Comparison of ENCODE assay signal across 9 mouse cellular contexts in genomic region chr14:100213066-100213465, GRCm38 (mm10).
DNase-seq lines count a peak whose midpoint lies in the region; ATAC-seq lines count a peak whose summit lies in the region.
"Had no signal": no experiment of that assay in that cellular context is flagged by ENCODE, and none has a peak within 500 bp of the region (broad histone marks: within the 10 kb centered on the region; RNA-seq: fewer than 3 reads in every experiment).

No protein-coding gene starts in this region.

- no peaks in the 10 kb centered on the region for H3K36me3 ChIP-seq in kidney, embryonic 14.5 days (ENCODE audit: control insufficient read depth, insufficient read depth, low read length)
- no peaks in the 10 kb centered on the region for H3K36me3 ChIP-seq in neural tube, embryonic 15.5 days
- H3K36me3 ChIP-seq in forebrain, embryonic 14.5 days (ENCODE audit: control insufficient read depth, insufficient read depth, low read length) = peaks cover 4% of the 10 kb centered on the region
- H3K36me3 ChIP-seq: lung, embryonic 15.5 days had no signal

- no peak overlapping the region for H3K27ac ChIP-seq in kidney, embryonic 14.5 days (ENCODE audit: low read depth, low read length)
- H3K27ac ChIP-seq in neural tube, embryonic 15.5 days (replicated peaks) = no peak overlapping the region
- no peak overlapping the region for H3K27ac ChIP-seq in forebrain, embryonic 14.5 days (ENCODE audit: low read depth, low read length)
- H3K27ac ChIP-seq: lung, embryonic 15.5 days had no signal

- H3K4me2 ChIP-seq in kidney, embryonic 14.5 days (replicated peaks; ENCODE audit: low read depth, low read length) = no peak overlapping the region
- H3K4me2 ChIP-seq in neural tube, embryonic 15.5 days = no peak overlapping the region
- H3K4me2 ChIP-seq in forebrain, embryonic 14.5 days (ENCODE audit: low read length) = no peak overlapping the region
- H3K4me2 ChIP-seq: lung, embryonic 15.5 days had no signal

- H3K9me3 ChIP-seq in kidney, embryonic 14.5 days (ENCODE audit: control insufficient read depth, low read length) = no peaks in the 10 kb centered on the region
- no peaks in the 10 kb centered on the region for H3K9me3 ChIP-seq in neural tube, embryonic 15.5 days (replicated peaks)
- no peaks in the 10 kb centered on the region for H3K9me3 ChIP-seq in forebrain, embryonic 14.5 days (replicated peaks; ENCODE audit: control insufficient read depth, low read length)
- H3K9me3 ChIP-seq: lung, embryonic 15.5 days had no signal

- no peak overlapping the region for H3K9ac ChIP-seq in kidney, embryonic 14.5 days (ENCODE audit: low read depth, low read length)
- H3K9ac ChIP-seq in neural tube, embryonic 15.5 days (replicated peaks) = no peak overlapping the region
- H3K9ac ChIP-seq in forebrain, embryonic 14.5 days (ENCODE audit: low read length) = no peak overlapping the region
- H3K9ac ChIP-seq: lung, embryonic 15.5 days had no signal

- H3K27me3 ChIP-seq in kidney, embryonic 14.5 days (ENCODE audit: control insufficient read depth, insufficient read depth, low read length) = no peaks in the 10 kb centered on the region
- no peaks in the 10 kb centered on the region for H3K27me3 ChIP-seq in neural tube, embryonic 15.5 days (replicated peaks)
- H3K27me3 ChIP-seq in forebrain, embryonic 14.5 days (replicated peaks; ENCODE audit: control insufficient read depth, insufficient read depth, low read length) = no peaks in the 10 kb centered on the region
- H3K27me3 ChIP-seq: lung, embryonic 15.5 days had no signal

- WGBS in kidney, embryonic 14.5 days = 84% methylated on average over 7 of the region's 7 CpGs
- WGBS in neural tube, embryonic 15.5 days = 87% methylated on average over 7 of the region's 7 CpGs
- 84% methylated on average over 7 of the region's 7 CpGs for WGBS in forebrain, embryonic 14.5 days

- no peak overlapping the region for H3K4me3 ChIP-seq in kidney, embryonic 14.5 days (ENCODE audit: low read length)
- no peak overlapping the region for H3K4me3 ChIP-seq in neural tube, embryonic 15.5 days (replicated peaks)
- no peak overlapping the region for H3K4me3 ChIP-seq in forebrain, embryonic 14.5 days (ENCODE audit: low read depth, low read length)
- H3K4me3 ChIP-seq: lung, embryonic 15.5 days had no signal

- DNase-seq in kidney, adult 8-10 months = peak; percentile 26 to 41
- peak; percentile 35 for DNase-seq in adrenal gland, postnatal 14 days
- peak; percentile 81 for DNase-seq in induced T-regulatory cell, adult 2 months (ENCODE audit: low read depth)
- DNase-seq in lung, postnatal 10 days = peak; percentile 60
- no peak for DNase-seq in forebrain, embryonic 14.5 days (ENCODE audit: low spot score)
- DNase-seq in cerebellum, postnatal 4 days (ENCODE audit: low spot score in 2 of 2) = no peak

- H3K4me1 ChIP-seq in kidney, embryonic 14.5 days (ENCODE audit: control insufficient read depth, insufficient read depth, low read length) = 0 out of 2 replicates have a peak, but pooled peaks cover 3% of the 10 kb centered on the region
- peaks cover 16% of the 10 kb centered on the region for H3K4me1 ChIP-seq in neural tube, embryonic 15.5 days
- peaks cover 9% of the 10 kb centered on the region; the same call in 1 of the 2 replicates for H3K4me1 ChIP-seq in forebrain, embryonic 14.5 days (ENCODE audit: control insufficient read depth, insufficient read depth, low read length)

- no peak for ATAC-seq in kidney, embryonic 14.5 days (ENCODE audit: low FRiP score, low TSS enrichment)
- no peak for ATAC-seq in neural tube, embryonic 15.5 days (ENCODE audit: low FRiP score)
- no peak for ATAC-seq in forebrain, embryonic 14.5 days

Comparison
In these comparisons a context has a peak if more than half of its experiments do, and no peak if none do; other contexts are left out.
1. DNase-seq: peak in kidney, adult 8-10 months (2 of 2), adrenal gland, postnatal 14 days (single experiment), induced T-regulatory cell, adult 2 months (single experiment) and lung, postnatal 10 days (single experiment); none in forebrain, embryonic 14.5 days (single experiment) and cerebellum, postnatal 4 days (0 of 2).